Mouse (Mus musculus): ENCODE data around the gene Vgf.

- TF ChIP-seq CTCF (IDR thresholded peaks at IDR 0.05; ENCODE audit: control insufficient read depth, insufficient read depth, low read length) (no peak), POLR2A (IDR thresholded peaks at IDR 0.05; ENCODE audit: borderline replicate concordance, control insufficient read depth, low read depth, low read length) (no peak)
Observed at GRCm38 (mm10) chr5:137007276-137007675, 18.9 kb upstream of the Vgf start.

Measured in bone marrow, adult 2 months (tissue).